Mouse (Mus musculus): ENCODE results near the gene Lrtm1. TPM values are rescaled to one million over a fixed set of nuclear protein-coding genes. Genes with fewer than 3 reads are reported as not detected.

The Lrtm1 gene
- polyA plus RNA-seq, 1 experiment from 2014 or later: 1.7 TPM

DNA sequence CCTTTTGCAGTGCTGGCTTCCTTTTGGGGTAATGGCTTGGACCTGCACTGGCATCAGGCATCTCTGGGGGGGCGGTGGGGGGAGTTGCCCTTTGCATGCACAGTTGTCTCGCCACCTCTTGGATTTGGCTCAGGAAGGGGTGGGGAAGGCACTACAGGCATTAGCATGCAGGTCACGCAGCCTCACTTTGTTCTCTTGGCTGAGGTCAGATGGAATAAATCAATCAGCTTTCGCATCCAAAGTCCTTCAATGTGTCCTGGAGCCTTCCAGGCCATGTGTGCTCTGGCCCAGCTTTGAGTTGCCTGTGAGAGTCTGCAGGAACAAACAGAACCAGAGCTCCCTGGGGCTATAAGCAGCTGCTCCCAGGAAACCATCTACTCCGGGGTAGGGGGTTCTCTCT, 2.1 kb upstream of the Lrtm1 start:
- TF ChIP-seq CTCF (IDR thresholded peaks at IDR 0.05; ENCODE audit: low read depth) (no peak), EP300 (IDR thresholded peaks at IDR 0.05; ENCODE audit: low read depth) (peak; percentile 51; the same call in 1 of the 2 replicates)
- WGBS (ENCODE audit: insufficient replicate concordance): 45% methylated on average over 5 of the region's 5 CpGs
- peaks cover 16% of the 10 kb centered on the region for H3K4me1 ChIP-seq (ENCODE audit: insufficient read depth)
- peak overlapping the region; percentile 74 for H3K27ac ChIP-seq (ENCODE audit: low read depth)
- DNase-seq (peak; percentile 44), ATAC-seq (peak; percentile 90)
- H3K9me3 ChIP-seq (ENCODE audit: low read length): no peaks in the 10 kb centered on the region
- H3K9ac ChIP-seq (replicated peaks): no peak overlapping the region
- H3K36me3 ChIP-seq (replicated peaks; ENCODE audit: insufficient read depth, low read length): no peaks in the 10 kb centered on the region
- no peak overlapping the region for H3K4me2 ChIP-seq (ENCODE audit: low read depth, low read length)
- no peaks in the 10 kb centered on the region for H3K27me3 ChIP-seq (ENCODE audit: insufficient read depth, low read length)
- no peak overlapping the region for H3K4me3 ChIP-seq (ENCODE audit: low read depth, low read length)

DNA sequence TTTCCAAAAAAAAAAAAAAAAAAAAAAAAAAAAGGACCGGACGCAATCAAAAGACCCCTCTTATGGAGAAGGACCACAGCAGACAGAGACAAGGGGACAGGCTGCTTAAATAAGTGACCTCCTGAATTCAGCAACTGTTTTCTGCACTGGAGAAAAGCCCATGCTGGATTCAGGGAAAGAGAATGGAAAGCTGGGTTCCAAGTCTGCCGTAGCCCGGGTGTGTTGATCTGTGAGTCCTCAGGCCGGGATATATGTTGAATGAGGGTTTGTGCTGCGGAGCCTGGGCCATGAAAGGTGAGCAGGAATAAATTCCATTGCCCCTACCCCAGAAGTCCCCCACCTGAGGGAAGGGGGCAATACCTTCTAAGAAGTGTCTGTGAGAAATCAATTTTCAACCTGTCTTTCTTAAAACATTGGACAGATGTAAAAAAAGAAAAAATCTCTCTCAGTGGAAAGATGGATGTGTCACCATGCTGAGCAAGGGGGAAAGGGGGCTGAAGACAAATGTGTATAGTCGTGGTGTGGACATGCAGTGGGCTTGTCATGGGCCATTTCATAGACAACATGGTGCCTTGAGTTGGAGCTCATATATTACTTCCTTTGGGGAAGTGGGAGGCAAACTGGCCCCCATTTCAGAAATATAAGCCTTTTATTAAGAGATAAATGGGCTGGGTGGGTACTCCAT, 450 bp downstream of the Lrtm1 start:
- Histone ChIP-seq H3K9ac (replicated peaks) (no peak overlapping the region), H3K4me2 (ENCODE audit: low read depth, low read length) (peak overlapping the region; percentile 48; the same call in 1 of the 2 replicates), H3K4me1 (ENCODE audit: insufficient read depth) (peaks cover 16% of the 10 kb centered on the region), H3K36me3 (replicated peaks; ENCODE audit: insufficient read depth, low read length) (no peaks in the 10 kb centered on the region), H3K4me3 (ENCODE audit: low read depth, low read length) (no peak overlapping the region), H3K9me3 (ENCODE audit: low read length) (no peaks in the 10 kb centered on the region), H3K27ac (ENCODE audit: low read depth) (no peak overlapping the region), H3K27me3 (ENCODE audit: insufficient read depth, low read length) (no peaks in the 10 kb centered on the region)
- WGBS (ENCODE audit: insufficient replicate concordance): 56% methylated on average over 7 of the region's 7 CpGs
- TF ChIP-seq EP300 (IDR thresholded peaks at IDR 0.05; ENCODE audit: low read depth) (no peak), CTCF (IDR thresholded peaks at IDR 0.05; ENCODE audit: low read depth) (no peak)
- no peak for ATAC-seq
- no peak for DNase-seq

DNA sequence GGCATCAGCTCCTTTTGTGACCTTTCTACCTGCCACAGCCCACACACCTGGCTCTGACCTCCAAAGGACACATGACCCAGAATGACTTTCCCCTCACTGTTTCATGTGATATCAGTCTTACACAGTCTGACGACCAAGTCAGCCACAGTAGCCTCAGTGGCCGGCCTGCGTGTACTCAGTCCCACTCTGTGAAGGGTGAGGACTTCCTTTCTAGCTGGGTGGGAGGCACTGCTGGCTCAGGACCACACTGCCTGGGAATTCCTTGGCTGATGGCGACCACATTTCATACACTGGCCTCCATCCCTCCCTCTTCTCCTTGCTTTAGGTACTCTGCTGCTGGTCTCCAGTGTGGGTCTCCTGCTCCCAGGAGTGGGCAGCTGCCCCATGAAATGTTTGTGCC, 3.3 kb downstream of the Lrtm1 start:
- Histone ChIP-seq H3K27me3 (ENCODE audit: insufficient read depth, low read length) (no peaks in the 10 kb centered on the region), H3K36me3 (replicated peaks; ENCODE audit: insufficient read depth, low read length) (no peaks in the 10 kb centered on the region), H3K4me1 (ENCODE audit: insufficient read depth) (peaks cover 11% of the 10 kb centered on the region), H3K4me2 (ENCODE audit: low read depth, low read length) (no peak overlapping the region), H3K4me3 (ENCODE audit: low read depth, low read length) (no peak overlapping the region), H3K9me3 (ENCODE audit: low read length) (no peaks in the 10 kb centered on the region), H3K9ac (replicated peaks) (no peak overlapping the region), H3K27ac (ENCODE audit: low read depth) (no peak overlapping the region)
- TF ChIP-seq CTCF (IDR thresholded peaks at IDR 0.05; ENCODE audit: low read depth) (no peak), EP300 (IDR thresholded peaks at IDR 0.05; ENCODE audit: low read depth) (no peak)
- no peak for DNase-seq
- 56% methylated on average over 4 of the region's 4 CpGs for WGBS (ENCODE audit: insufficient replicate concordance)
- ATAC-seq: no peak

DNA sequence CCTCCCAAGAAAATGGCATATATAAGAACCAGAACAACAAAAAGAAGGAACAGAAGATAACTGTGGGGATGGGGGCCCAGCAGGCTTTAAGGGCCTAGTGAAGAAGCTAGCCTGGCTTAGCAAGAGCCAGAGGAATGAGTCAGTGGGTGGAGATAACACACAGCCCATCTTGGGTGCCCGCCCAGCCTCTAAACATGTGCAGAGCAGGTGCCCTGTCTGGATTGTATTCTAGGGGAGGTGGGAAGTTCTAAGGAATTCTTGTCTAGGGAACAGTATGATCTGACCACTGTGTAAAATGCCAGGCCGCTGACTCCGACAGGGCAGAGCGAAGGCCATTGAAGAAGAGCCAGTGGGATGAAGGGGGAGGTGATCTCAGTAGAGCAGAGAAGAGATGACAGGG, 5.2 kb downstream of the Lrtm1 start:
- Histone ChIP-seq H3K27me3 (ENCODE audit: insufficient read depth, low read length) (no peaks in the 10 kb centered on the region), H3K4me2 (ENCODE audit: low read depth, low read length) (no peak overlapping the region), H3K4me1 (ENCODE audit: insufficient read depth) (no peaks in the 10 kb centered on the region), H3K36me3 (replicated peaks; ENCODE audit: insufficient read depth, low read length) (no peaks in the 10 kb centered on the region), H3K9ac (replicated peaks) (no peak overlapping the region), H3K27ac (ENCODE audit: low read depth) (no peak overlapping the region), H3K9me3 (ENCODE audit: low read length) (no peaks in the 10 kb centered on the region), H3K4me3 (ENCODE audit: low read depth, low read length) (no peak overlapping the region)
- ATAC-seq (no peak), DNase-seq (no peak)
- no peak for TF ChIP-seq EP300 (IDR thresholded peaks at IDR 0.05; ENCODE audit: low read depth)
- TF ChIP-seq CTCF (IDR thresholded peaks at IDR 0.05; ENCODE audit: low read depth): no peak
- 86% methylated on average over 4 of the region's 4 CpGs for WGBS (ENCODE audit: insufficient replicate concordance)

DNA sequence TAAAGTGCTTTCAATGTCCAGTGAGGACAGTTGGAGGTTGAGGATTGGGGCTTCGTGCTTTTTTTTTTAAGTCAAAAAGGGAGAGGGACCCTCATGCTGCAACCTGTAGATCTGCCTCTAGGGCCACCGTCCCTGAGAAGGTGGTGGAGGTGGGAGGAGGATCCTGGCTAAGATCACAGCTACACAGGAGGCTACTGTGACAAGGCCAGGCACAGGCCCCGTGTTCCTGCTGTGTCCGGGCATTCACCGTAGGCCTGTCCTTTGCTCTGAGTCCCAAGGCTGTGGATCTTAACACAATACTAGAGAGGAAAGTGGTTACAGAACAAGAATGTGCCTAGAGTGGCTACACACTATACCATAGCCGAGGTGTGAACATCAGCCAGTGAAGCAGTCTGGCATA, 7.3 kb downstream of the Lrtm1 start:
- H3K4me3 ChIP-seq (ENCODE audit: low read depth, low read length): no peak overlapping the region
- ATAC-seq: no peak

DNA sequence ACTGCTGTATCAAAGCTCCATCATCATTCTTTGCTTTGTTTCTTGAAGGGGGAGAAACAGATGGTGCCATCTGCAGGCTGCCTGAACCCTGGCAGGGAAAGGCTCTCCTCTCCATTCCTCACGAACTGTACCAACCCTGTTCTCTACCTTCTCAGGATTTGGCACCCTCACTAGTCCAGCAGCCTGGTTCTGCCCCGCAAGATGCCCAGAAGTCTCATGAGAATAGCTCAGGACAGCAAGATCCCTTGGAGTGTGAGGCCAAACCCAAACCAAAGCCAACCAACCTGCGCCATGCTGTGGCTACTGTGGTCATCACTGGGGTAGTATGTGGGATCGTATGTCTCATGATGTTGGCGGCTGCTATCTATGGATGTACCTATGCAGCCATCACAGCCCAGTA, 9.3 kb downstream of the Lrtm1 start:
- H3K9me3 ChIP-seq (ENCODE audit: low read length): no peaks in the 10 kb centered on the region
- H3K4me1 ChIP-seq (ENCODE audit: insufficient read depth): no peaks in the 10 kb centered on the region
- H3K9ac ChIP-seq (replicated peaks): no peak overlapping the region
- no peak overlapping the region for H3K27ac ChIP-seq (ENCODE audit: low read depth)
- DNase-seq (no peak), ATAC-seq (no peak)
- H3K36me3 ChIP-seq (replicated peaks; ENCODE audit: insufficient read depth, low read length): no peaks in the 10 kb centered on the region
- no peak overlapping the region for H3K4me3 ChIP-seq (ENCODE audit: low read depth, low read length)
- 72% methylated on average over 5 of the region's 5 CpGs for WGBS (ENCODE audit: insufficient replicate concordance)
- H3K4me2 ChIP-seq (ENCODE audit: low read depth, low read length): no peak overlapping the region
- TF ChIP-seq CTCF (IDR thresholded peaks at IDR 0.05; ENCODE audit: low read depth) (0 out of 2 replicates have a peak, but pooled peaks have one; percentile 10), EP300 (IDR thresholded peaks at IDR 0.05; ENCODE audit: low read depth) (no peak)
- H3K27me3 ChIP-seq (ENCODE audit: insufficient read depth, low read length): no peaks in the 10 kb centered on the region

More for the DNA sequence above, 7.3 kb downstream of the Lrtm1 start:
- Histone ChIP-seq H3K4me1 (ENCODE audit: insufficient read depth) (no peaks in the 10 kb centered on the region), H3K4me2 (ENCODE audit: low read depth, low read length) (no peak overlapping the region), H3K27ac (ENCODE audit: low read depth) (no peak overlapping the region), H3K27me3 (ENCODE audit: insufficient read depth, low read length) (no peaks in the 10 kb centered on the region), H3K36me3 (replicated peaks; ENCODE audit: insufficient read depth, low read length) (no peaks in the 10 kb centered on the region), H3K9ac (replicated peaks) (no peak overlapping the region), H3K9me3 (ENCODE audit: low read length) (no peaks in the 10 kb centered on the region)
- no peak for TF ChIP-seq EP300 (IDR thresholded peaks at IDR 0.05; ENCODE audit: low read depth)
- TF ChIP-seq CTCF (IDR thresholded peaks at IDR 0.05; ENCODE audit: low read depth): no peak
- 79% methylated on average over 6 of the region's 6 CpGs for WGBS (ENCODE audit: insufficient replicate concordance)
- DNase-seq: no peak

All from liver, postnatal 0 days (tissue).